Mouse (Mus musculus) hindbrain, embryonic 14.5 days (tissue): ENCODE results near the gene Aunip. TPM values are rescaled to one million over a fixed set of nuclear protein-coding genes. Genes with fewer than 3 reads are reported as not detected.

Experiments used
- ATAC-seq: fragments of 200-750 bp; cut with Nextera tagmentation; 2 replicates; pipeline ENCODE4 v1.8.0; 2017; ENCODE audit warnings: moderate number of reproducible peaks, mild to moderate bottlenecking, moderate TSS enrichment, moderate library complexity; ENCODE audit not compliant: low FRiP score
- DNase-seq: peaks from one replicate; pipeline ENCODE4 v3.0.0-alpha.2; 2015; ENCODE audit warnings: low spot score
- H3K27ac ChIP-seq: fragments of 300-500 bp; sonication (generic); 2 replicates; pipeline ENCODE4 v1.5.1; 2014; ENCODE audit warnings: mild to moderate bottlenecking, moderate library complexity
- H3K27me3 ChIP-seq: fragments of 300-500 bp; sonication (generic); 2 replicates; pipeline ENCODE4 v1.6.1; 2014; ENCODE audit warnings: mild to moderate bottlenecking, low read length, mixed read lengths; ENCODE audit not compliant: control insufficient read depth, insufficient read depth
- H3K36me3 ChIP-seq: fragments of 300-500 bp; sonication (generic); replicated peaks from 2 replicates; pipeline ENCODE4 v1.6.1; 2014; ENCODE audit not compliant: control insufficient read depth, insufficient read depth
- H3K4me1 ChIP-seq: fragments of 300-500 bp; sonication (generic); replicated peaks from 2 replicates; pipeline ENCODE4 v1.6.1; 2014; ENCODE audit warnings: antibody characterized with exemption, low read length, mixed read lengths; ENCODE audit not compliant: control insufficient read depth, insufficient read depth
- H3K4me2 ChIP-seq: fragments of 300-500 bp; sonication (generic); replicated peaks from 2 replicates; pipeline ENCODE4 v1.6.1; 2014; ENCODE audit warnings: mild to moderate bottlenecking, moderate library complexity
- H3K4me3 ChIP-seq: fragments of 300-500 bp; sonication (generic); replicated peaks from 2 replicates; pipeline ENCODE4 v1.5.1; 2014; ENCODE audit warnings: mild to moderate bottlenecking, low read length
- H3K9ac ChIP-seq: fragments of 300-500 bp; sonication (generic); 2 replicates; pipeline ENCODE4 v1.6.1; 2014
- H3K9me3 ChIP-seq: fragments of 300-500 bp; sonication (generic); 2 replicates; pipeline ENCODE4 v1.6.1; 2016; ENCODE audit warnings: low read length; ENCODE audit not compliant: control insufficient read depth
- WGBS: fragments of 180-500 bp; shearing (Covaris S2); extraction: QIAGEN DNeasy Blood & Tissue Kit; methylation state at CpG from one replicate; pipeline ENCODE4 v1.1.7; 2014; 5-methylcytosine and 5-hydroxymethylcytosine counted together
- polyA plus RNA-seq: library from polyadenylated mRNA; unstranded; fragments of >200 nt; fragmentation: Nextera tagmentation; extraction: Ambion mirVana; gene quantifications from 2 replicates; pipeline ENCODE4 v1.2.1, GENCODE M21; 2014

Aunip gene
- polyA plus RNA-seq = 0.40 and 0.91 TPM in 2 replicates

- Histone ChIP-seq H3K4me3 (peak within 1 kb of the TSS; percentile 35), H3K36me3 (peaks cover 18% of the 10 kb centered on the region), H3K9ac (peak within 1 kb of the TSS; percentile 21; the same call in 1 of the 2 replicates), H3K4me1 (no peaks in the 10 kb centered on the region; the same call in 1 of the 2 replicates), H3K9me3 (no peaks in the 10 kb centered on the region), H3K27ac (no peak within 1 kb of the TSS), H3K4me2 (peak within 1 kb of the TSS; percentile 71), H3K27me3 (no peaks in the 10 kb centered on the region)
- DNase-seq (peak; percentile 96), ATAC-seq (peak; percentile 95)
- under 1% methylated on average over 42 of the region's 42 CpGs for WGBS
These were observed at the start of gene Aunip for GRCm38 (mm10) chr4:134510845-134511411. Gene Aunip, plus strand, starts transcription at chr4:134510999.

- Histone ChIP-seq H3K4me2 (no peak overlapping the region), H3K9ac (no peak overlapping the region), H3K36me3 (no peaks in the 10 kb centered on the region), H3K27me3 (no peaks in the 10 kb centered on the region), H3K4me1 (peaks cover 13% of the 10 kb centered on the region), H3K4me3 (no peak overlapping the region), H3K9me3 (no peaks in the 10 kb centered on the region), H3K27ac (no peak overlapping the region)
- no peak for DNase-seq
- WGBS = 88% methylated on average over 5 of the region's 5 CpGs
- ATAC-seq = no peak
These were observed 49.5 kb upstream of the Aunip start for GRCm38 (mm10) chr4:134461252-134461651.

DNA sequence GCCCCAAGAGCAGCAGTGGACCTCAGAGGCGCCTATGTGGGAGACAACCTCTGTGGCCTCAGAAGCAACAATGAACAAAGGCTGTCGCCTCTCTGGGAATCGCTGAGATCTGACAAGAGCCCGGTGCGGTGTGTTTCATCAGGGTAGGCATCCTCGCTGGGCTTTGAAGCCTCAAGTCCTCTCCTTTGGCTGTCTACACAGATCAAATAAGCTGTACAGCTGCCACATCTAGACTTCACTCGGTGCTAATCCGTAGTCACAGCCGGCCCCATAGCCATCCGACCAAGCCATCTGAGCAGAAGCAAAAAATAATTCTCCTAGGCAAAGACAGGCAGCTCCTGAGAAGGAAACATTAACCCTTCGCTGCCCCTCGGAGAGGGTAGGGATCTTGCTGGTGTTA, 45.0 kb upstream of the Aunip start:
- DNase-seq (no peak), ATAC-seq (no peak)

GRCm38 (mm10) chr4:134466381-134467262, 44.2 kb upstream of the Aunip start:
- DNase-seq (no peak), ATAC-seq (no peak)
- H3K9ac ChIP-seq = peak overlapping the region; percentile 84
- peaks cover 10% of the 10 kb centered on the region for H3K36me3 ChIP-seq
- no peaks in the 10 kb centered on the region for H3K9me3 ChIP-seq
- peaks cover 32% of the 10 kb centered on the region for H3K4me1 ChIP-seq
- H3K27me3 ChIP-seq = no peaks in the 10 kb centered on the region
- WGBS = 36% methylated on average over 11 of the region's 11 CpGs
- H3K27ac ChIP-seq = peak overlapping the region; percentile 96
- H3K4me2 ChIP-seq = peak overlapping the region; percentile 67
- H3K4me3 ChIP-seq = peak overlapping the region; percentile 72

More for the DNA sequence above, 45.0 kb upstream of the Aunip start:
- WGBS = 30% methylated on average over 12 of the region's 12 CpGs
- Histone ChIP-seq H3K4me1 (peaks cover 25% of the 10 kb centered on the region), H3K4me2 (peak overlapping the region; percentile 67), H3K4me3 (peak overlapping the region; percentile 12), H3K9me3 (no peaks in the 10 kb centered on the region), H3K27me3 (no peaks in the 10 kb centered on the region), H3K27ac (peak overlapping the region; percentile 96), H3K9ac (peak overlapping the region; percentile 84), H3K36me3 (peaks cover 2% of the 10 kb centered on the region)

DNA sequence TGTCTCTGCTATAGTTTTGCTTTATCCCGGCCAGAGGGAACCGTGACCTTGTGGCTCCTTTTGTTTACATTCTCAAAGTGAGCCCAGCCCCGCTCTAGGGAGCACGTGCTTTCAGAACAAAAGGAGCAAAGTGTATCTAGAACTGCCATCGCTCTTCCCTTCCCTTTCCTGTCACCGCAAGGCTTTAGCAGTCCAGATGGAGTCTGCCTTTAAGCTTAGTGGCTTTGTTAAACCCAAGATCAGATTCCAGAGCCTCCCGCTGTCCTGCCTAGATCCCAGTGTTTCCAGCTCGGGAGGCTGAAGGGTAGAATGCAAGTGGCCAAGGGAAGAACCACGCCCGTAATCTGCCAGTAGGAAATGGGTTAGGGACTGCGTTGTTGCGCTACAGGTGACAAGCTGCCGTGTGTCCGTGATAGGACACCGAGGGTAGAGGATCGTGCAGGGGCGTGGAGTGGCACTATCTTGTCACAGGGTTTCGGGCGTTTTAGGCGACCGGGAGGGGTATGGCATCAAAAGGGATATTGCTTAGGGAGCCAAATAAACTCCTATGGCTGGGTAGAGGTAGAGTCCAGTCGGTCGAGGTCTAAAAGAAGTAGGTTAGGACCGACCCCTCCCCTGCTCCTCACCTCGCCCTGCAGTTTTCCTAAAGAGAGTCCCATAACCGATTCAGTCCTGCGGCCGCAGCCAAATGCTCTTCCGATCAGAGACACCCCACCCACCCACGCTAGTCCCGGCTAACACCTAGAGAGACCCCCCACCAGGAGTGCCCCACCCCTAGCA, 43.2 kb upstream of the Aunip start:
- H3K4me2 ChIP-seq = peak overlapping the region; percentile 67
- DNase-seq (peak; percentile 71), ATAC-seq (peak; percentile 28)
- WGBS = under 1% methylated on average over 31 of the region's 31 CpGs
- H3K27me3 ChIP-seq = no peaks in the 10 kb centered on the region
- H3K9me3 ChIP-seq = no peaks in the 10 kb centered on the region
- H3K36me3 ChIP-seq = peaks cover 20% of the 10 kb centered on the region
- H3K9ac ChIP-seq = peak overlapping the region; percentile 84
- peaks cover 42% of the 10 kb centered on the region for H3K4me1 ChIP-seq
- H3K4me3 ChIP-seq = peak overlapping the region; percentile 72
- peak overlapping the region; percentile 96 for H3K27ac ChIP-seq

- DNase-seq (peak; percentile 95), ATAC-seq (peak; percentile 95)
- Histone ChIP-seq H3K4me1 (peaks cover 47% of the 10 kb centered on the region), H3K27me3 (no peaks in the 10 kb centered on the region), H3K4me3 (peak within 1 kb of the TSS; percentile 72), H3K9ac (peak within 1 kb of the TSS; percentile 84), H3K4me2 (peak within 1 kb of the TSS; percentile 67), H3K36me3 (peaks cover 26% of the 10 kb centered on the region), H3K27ac (peak within 1 kb of the TSS; percentile 96), H3K9me3 (no peaks in the 10 kb centered on the region)
- 0% methylated on average over 31 of the region's 31 CpGs for WGBS
These were observed 42.6 kb upstream of the Aunip start, which contains the start of gene Stmn1 for GRCm38 (mm10) chr4:134468215-134468575. Gene Stmn1, plus strand, starts transcription at chr4:134468320.

- Histone ChIP-seq H3K27ac (peak overlapping the region; percentile 96), H3K9ac (peak overlapping the region; percentile 84), H3K9me3 (no peaks in the 10 kb centered on the region), H3K4me2 (peak overlapping the region; percentile 67), H3K27me3 (no peaks in the 10 kb centered on the region), H3K4me3 (peak overlapping the region; percentile 72), H3K36me3 (peaks cover 29% of the 10 kb centered on the region), H3K4me1 (peaks cover 49% of the 10 kb centered on the region)
- WGBS = under 1% methylated on average over 55 of the region's 68 CpGs
- peak; percentile 82 for ATAC-seq
- DNase-seq = peak; percentile 96
These were observed 42.1 kb upstream of the Aunip start for GRCm38 (mm10) chr4:134468578-134469266.

- 3% methylated on average over 6 of the region's 6 CpGs for WGBS
- Histone ChIP-seq H3K9ac (peak overlapping the region; percentile 84), H3K4me2 (peak overlapping the region; percentile 67), H3K36me3 (peaks cover 35% of the 10 kb centered on the region), H3K27ac (peak overlapping the region; percentile 96), H3K4me3 (peak overlapping the region; percentile 72), H3K9me3 (no peaks in the 10 kb centered on the region), H3K4me1 (peaks cover 55% of the 10 kb centered on the region), H3K27me3 (no peaks in the 10 kb centered on the region)
- DNase-seq = peak; percentile 69
- ATAC-seq = peak; percentile 14; the same call in 1 of the 2 replicates
These were observed 41.4 kb upstream of the Aunip start for GRCm38 (mm10) chr4:134469341-134469796.
